Mouse (Mus musculus): ENCODE measurements around the gene Ccdc78. TPM values are rescaled to one million over a fixed set of nuclear protein-coding genes. Genes with fewer than 3 reads are reported as not detected.
A peak's percentile ranks its signal among the peaks of the same experiment; 100 is the strongest.

The Ccdc78 gene
- total RNA-seq, 1 experiment = 0.22 TPM

DNA sequence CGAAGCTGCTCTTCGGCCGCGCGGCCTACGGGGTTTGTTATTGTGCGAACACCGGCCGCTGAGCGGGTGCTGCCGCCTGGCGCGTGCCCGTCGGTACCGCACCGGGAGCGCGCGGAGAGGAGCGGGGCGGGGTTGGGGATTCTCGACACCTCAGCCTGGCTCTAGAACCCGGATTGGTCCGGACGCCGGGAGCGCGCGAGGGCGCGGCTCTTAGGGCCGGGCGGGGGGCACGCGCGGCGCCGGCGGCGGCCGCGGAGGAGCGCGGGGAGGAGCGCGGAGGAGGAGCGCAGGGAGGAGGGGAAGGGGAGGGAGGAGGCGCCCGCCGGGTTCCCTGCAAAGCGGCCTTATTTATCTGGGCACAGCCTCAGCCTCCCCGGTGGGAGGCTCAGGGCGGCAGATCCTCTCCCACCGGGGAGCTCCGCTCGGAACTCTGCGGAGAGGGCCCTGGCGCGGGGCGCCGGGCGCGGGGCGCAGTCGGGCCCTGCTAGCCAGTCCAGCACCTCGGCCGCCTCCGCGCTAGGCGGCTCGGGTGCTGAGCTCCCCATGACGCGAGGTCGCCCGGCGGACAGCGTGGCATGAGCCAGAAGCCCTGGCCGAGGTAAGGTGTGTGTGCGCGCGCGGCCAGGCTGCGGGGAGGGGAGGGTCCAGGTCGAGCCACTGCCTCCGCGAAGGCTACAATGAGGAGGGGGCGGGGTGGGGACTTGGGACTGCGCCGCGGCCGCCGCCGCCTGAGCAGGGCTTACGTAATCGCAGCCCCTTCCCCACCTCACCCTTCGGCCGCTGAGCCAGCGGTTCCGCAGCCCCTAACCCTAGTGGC is 22.6 kb downstream of the Ccdc78 start, which contains the start of gene Fbxl16:
Gene Fbxl16 (plus strand): TSS at position 297 of the 817 bp plus-strand sequence.
- H3K9ac ChIP-seq (ENCODE audit: insufficient read depth, low read depth, low read length, poor library complexity, severe bottlenecking) = peak within 1 kb of the TSS; percentile 69
- TF ChIP-seq MAFK (IDR thresholded peaks at IDR 0.05; ENCODE audit: insufficient read depth, low read depth, low read length) (no peak), ZNF384 (IDR thresholded peaks at IDR 0.05; ENCODE audit: low read depth, low read length) (no peak), HCFC1 (IDR thresholded peaks at IDR 0.05; ENCODE audit: borderline replicate concordance, insufficient read depth, low read length) (no peak), CHD2 (IDR thresholded peaks at IDR 0.05; ENCODE audit: low read depth, low read length) (no peak), ZC3H11A (IDR thresholded peaks at IDR 0.05; ENCODE audit: borderline replicate concordance, low read depth, low read length) (no peak)
- H3K36me3 ChIP-seq (ENCODE audit: control insufficient read depth, insufficient read depth, low read length, poor library complexity, severe bottlenecking) = no peaks in the 10 kb centered on the region
- peaks cover 0 to 5% of the 10 kb centered on the region in 2 experiments; a peak in 2 of 4 replicates for H3K4me1 ChIP-seq (ENCODE audit: control insufficient read depth in 2 of 2, insufficient read depth in 2 of 2, low read length in 2 of 2, poor library complexity in 1 of 2)
- H3K27ac ChIP-seq (ENCODE audit: insufficient read depth, low read depth, low read length, poor library complexity, severe bottlenecking) = no peak within 1 kb of the TSS
- in situ Hi-C loops (cut with MboI; ENCODE audit: low sequenced_read_pairs in 2 of 2, unreplicated experiment in 2 of 2) = no loop called here
- H3K9me3 ChIP-seq (ENCODE audit: control insufficient read depth, insufficient read depth, low read depth, low read length) = no peaks in the 10 kb centered on the region
- peak within 1 kb of the TSS; percentile 68 to 76 for H3K4me3 ChIP-seq (ENCODE audit: insufficient read depth in 1 of 2, low read depth in 1 of 2, low read length in 2 of 2, poor library complexity in 1 of 2, severe bottlenecking in 1 of 2)
- no peak for DNase-seq (ENCODE audit: low read depth, low spot score)

DNA sequence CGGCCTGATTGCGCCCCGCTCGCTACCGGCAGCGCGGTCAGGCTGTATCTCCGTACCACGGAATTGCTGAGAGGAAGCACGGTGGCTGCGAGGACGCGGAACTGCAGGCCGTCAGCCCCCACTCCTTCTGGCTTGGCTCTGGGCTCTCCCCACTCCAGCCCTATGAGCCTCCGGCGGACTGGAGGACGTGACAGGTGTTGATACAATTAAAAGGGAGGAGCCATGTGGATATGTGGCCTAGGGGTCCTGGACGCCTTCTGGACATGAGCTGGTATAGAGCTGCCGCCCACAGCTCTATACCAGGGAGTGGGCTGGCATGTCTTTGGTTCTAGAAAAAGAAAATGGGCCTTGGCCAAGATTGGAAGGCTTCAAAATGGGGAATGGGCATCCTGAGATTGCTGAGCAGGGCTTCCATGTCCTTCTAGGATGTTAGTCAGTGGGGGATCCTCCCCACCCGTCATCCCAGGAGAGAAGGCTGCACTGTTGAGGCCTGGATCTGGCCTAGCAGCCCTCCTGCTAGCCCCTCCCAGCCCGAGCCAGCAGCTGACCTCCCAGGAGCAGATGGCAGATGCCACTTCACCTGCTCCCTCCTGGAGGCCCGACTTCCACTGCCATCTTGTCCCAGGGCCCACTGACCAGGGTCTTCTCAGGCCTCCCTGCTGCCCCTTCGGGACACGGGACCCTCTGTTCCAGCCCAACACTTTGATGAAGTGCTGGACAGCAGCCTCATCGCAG is 23.4 kb downstream of the Ccdc78 start:
- in situ Hi-C loops (cut with MboI; ENCODE audit: low sequenced_read_pairs in 2 of 2, unreplicated experiment in 2 of 2) = no loop called here
- no peak for TF ChIP-seq ZNF384 (IDR thresholded peaks at IDR 0.05; ENCODE audit: low read depth, low read length)
- no peak for TF ChIP-seq MAFK (IDR thresholded peaks at IDR 0.05; ENCODE audit: insufficient read depth, low read depth, low read length)
- no peak for TF ChIP-seq ZC3H11A (IDR thresholded peaks at IDR 0.05; ENCODE audit: borderline replicate concordance, low read depth, low read length)
- no peak for TF ChIP-seq HCFC1 (IDR thresholded peaks at IDR 0.05; ENCODE audit: borderline replicate concordance, insufficient read depth, low read length)
- DNase-seq (ENCODE audit: low read depth, low spot score) = no peak

DNA sequence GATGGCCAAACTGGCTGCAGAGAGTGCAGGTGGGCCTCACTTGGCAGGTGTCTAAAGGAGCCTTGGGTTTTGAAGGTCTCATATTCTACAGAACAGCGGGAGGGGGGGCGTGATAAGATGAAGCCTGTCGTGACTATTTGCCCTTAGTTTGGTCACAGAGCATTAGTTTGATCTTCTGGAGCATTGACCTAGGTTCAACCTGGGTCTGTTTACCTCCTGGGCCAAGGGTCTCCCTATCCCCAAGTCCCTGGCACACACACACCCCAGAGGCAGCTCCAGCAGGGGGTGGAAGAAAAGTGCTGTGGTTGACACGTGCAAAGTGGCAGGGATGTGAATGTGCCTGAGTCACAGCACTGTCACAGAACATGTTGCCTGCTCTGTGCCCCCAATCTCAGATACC is 24.5 kb downstream of the Ccdc78 start:
- H3K36me3 ChIP-seq (ENCODE audit: control insufficient read depth, insufficient read depth, low read length, poor library complexity, severe bottlenecking) = no peaks in the 10 kb centered on the region

More for the DNA sequence above, 23.4 kb downstream of the Ccdc78 start:
- H3K4me1 ChIP-seq (ENCODE audit: control insufficient read depth in 2 of 2, insufficient read depth in 2 of 2, low read length in 2 of 2, poor library complexity in 1 of 2) = peaks cover 0 to 5% of the 10 kb centered on the region in 2 experiments; a peak in 2 of 4 replicates
- peak overlapping the region; percentile 69 for H3K9ac ChIP-seq (ENCODE audit: insufficient read depth, low read depth, low read length, poor library complexity, severe bottlenecking)
- no peaks in the 10 kb centered on the region for H3K36me3 ChIP-seq (ENCODE audit: control insufficient read depth, insufficient read depth, low read length, poor library complexity, severe bottlenecking)
- H3K27ac ChIP-seq (ENCODE audit: insufficient read depth, low read depth, low read length, poor library complexity, severe bottlenecking) = no peak overlapping the region
- peak overlapping the region; percentile 68 to 76 for H3K4me3 ChIP-seq (ENCODE audit: insufficient read depth in 1 of 2, low read depth in 1 of 2, low read length in 2 of 2, poor library complexity in 1 of 2, severe bottlenecking in 1 of 2)
- H3K9me3 ChIP-seq (ENCODE audit: control insufficient read depth, insufficient read depth, low read depth, low read length) = no peaks in the 10 kb centered on the region

DNA sequence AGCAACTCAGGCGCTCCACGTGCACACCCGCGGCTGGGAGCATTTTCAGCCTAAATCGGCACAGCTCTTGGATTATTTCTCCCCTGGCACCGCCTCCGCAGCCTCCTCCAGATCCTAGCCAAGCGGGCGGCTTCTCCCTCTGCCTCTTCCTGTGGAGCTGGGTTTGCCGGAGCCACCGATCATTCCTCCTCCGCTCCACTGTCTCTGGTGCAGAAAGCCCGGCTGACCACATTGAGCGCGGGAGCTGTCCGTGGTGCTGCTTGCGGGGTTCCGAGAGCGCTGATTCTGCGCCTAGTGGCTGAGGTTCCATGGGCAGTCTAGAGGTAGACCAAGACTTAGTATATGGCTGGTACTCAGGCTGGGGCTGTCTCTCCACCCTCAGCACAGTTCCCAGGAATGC is 27.1 kb downstream of the Ccdc78 start:
- no peak for TF ChIP-seq ZC3H11A (IDR thresholded peaks at IDR 0.05; ENCODE audit: borderline replicate concordance, low read depth, low read length)
- peak; percentile 57; the same call in 1 of the 2 replicates for TF ChIP-seq HCFC1 (IDR thresholded peaks at IDR 0.05; ENCODE audit: borderline replicate concordance, insufficient read depth, low read length)
- no peak for TF ChIP-seq ZNF384 (IDR thresholded peaks at IDR 0.05; ENCODE audit: low read depth, low read length)
- no peak overlapping the region for H3K4me3 ChIP-seq (ENCODE audit: insufficient read depth in 1 of 2, low read depth in 1 of 2, low read length in 2 of 2, poor library complexity in 1 of 2, severe bottlenecking in 1 of 2)
- H3K27ac ChIP-seq (ENCODE audit: insufficient read depth, low read depth, low read length, poor library complexity, severe bottlenecking) = no peak overlapping the region
- H3K4me1 ChIP-seq (ENCODE audit: control insufficient read depth in 2 of 2, insufficient read depth in 2 of 2, low read length in 2 of 2, poor library complexity in 1 of 2) = peaks cover 2 to 7% of the 10 kb centered on the region in 2 experiments; a peak in 2 of 4 replicates
- no peaks in the 10 kb centered on the region for H3K9me3 ChIP-seq (ENCODE audit: control insufficient read depth, insufficient read depth, low read depth, low read length)
- H3K36me3 ChIP-seq (ENCODE audit: control insufficient read depth, insufficient read depth, low read length, poor library complexity, severe bottlenecking) = no peaks in the 10 kb centered on the region
- in situ Hi-C loops (cut with MboI; ENCODE audit: low sequenced_read_pairs in 2 of 2, unreplicated experiment in 2 of 2) = no loop called here
- H3K9ac ChIP-seq (ENCODE audit: insufficient read depth, low read depth, low read length, poor library complexity, severe bottlenecking) = no peak overlapping the region
- DNase-seq (ENCODE audit: low read depth, low spot score) = peak; percentile 87

More for the DNA sequence above, 24.5 kb downstream of the Ccdc78 start:
- H3K9ac ChIP-seq (ENCODE audit: insufficient read depth, low read depth, low read length, poor library complexity, severe bottlenecking) = no peak overlapping the region
- H3K9me3 ChIP-seq (ENCODE audit: control insufficient read depth, insufficient read depth, low read depth, low read length) = no peaks in the 10 kb centered on the region
- in situ Hi-C loops (cut with MboI; ENCODE audit: low sequenced_read_pairs in 2 of 2, unreplicated experiment in 2 of 2) = no loop called here
- no peak overlapping the region for H3K27ac ChIP-seq (ENCODE audit: insufficient read depth, low read depth, low read length, poor library complexity, severe bottlenecking)
- H3K4me3 ChIP-seq (ENCODE audit: insufficient read depth in 1 of 2, low read depth in 1 of 2, low read length in 2 of 2, poor library complexity in 1 of 2, severe bottlenecking in 1 of 2) = no peak overlapping the region
- no peak for TF ChIP-seq HCFC1 (IDR thresholded peaks at IDR 0.05; ENCODE audit: borderline replicate concordance, insufficient read depth, low read length)
- H3K4me1 ChIP-seq (ENCODE audit: control insufficient read depth in 2 of 2, insufficient read depth in 2 of 2, low read length in 2 of 2, poor library complexity in 1 of 2) = peaks cover 0 to 5% of the 10 kb centered on the region in 2 experiments; a peak in 2 of 4 replicates
- no peak for DNase-seq (ENCODE audit: low read depth, low spot score)

All from ES-E14 (cell line).